33 mouse cellular contexts compared by ENCODE assay signal in the genomic region with DNA sequence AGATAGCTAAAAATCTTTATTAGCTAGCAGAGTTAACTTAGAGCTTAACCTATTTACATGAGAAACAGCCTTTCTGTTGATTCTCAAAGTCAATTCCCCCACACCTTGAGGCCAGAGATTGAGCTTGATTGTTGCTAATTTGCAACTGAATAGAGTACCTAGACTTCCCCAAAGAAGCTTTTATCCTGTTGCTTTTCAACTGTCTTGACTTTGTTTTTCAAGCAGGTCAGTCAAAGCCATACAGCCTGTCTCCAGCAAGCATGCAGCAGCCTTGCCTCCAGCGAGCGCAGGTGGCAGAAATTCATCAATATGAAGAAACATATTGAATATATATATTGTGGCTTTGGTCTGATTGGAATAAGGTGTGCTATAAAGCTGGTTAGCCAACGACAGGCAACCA. TPM values are rescaled to one million over a fixed set of nuclear protein-coding genes. Genes with fewer than 3 reads are reported as not detected.
"Had no signal": no experiment of that assay in that cellular context is flagged by ENCODE, and none has a peak within 500 bp of the region (broad histone marks: within the 10 kb centered on the region; RNA-seq: fewer than 3 reads in every experiment).

No protein-coding gene starts in this region.

RNA-seq across cellular contexts. Expression of a gene that starts 18.1 kb away (rescaled TPM):
- total RNA-seq: common myeloid progenitor, adult 5-6 weeks; forebrain, postnatal 0 days; gastrocnemius, adult 18-20 months; gastrocnemius, adult 2 months; gastrocnemius, adult 8-10 months; gastrocnemius, postnatal 10 days; gastrocnemius, postnatal 14 days; gastrocnemius, postnatal 25 days; gastrocnemius, postnatal 36 days; gastrocnemius, postnatal 4 days; granulocyte monocyte progenitor cell, adult 5-6 weeks; heart, adult 18-20 months; heart, adult 2 months; heart, adult 8-10 months had no signal
- polyA plus RNA-seq: cortical plate, adult 2 months; embryonic facial prominence, embryonic 10.5 days; embryonic facial prominence, embryonic 11.5 days; embryonic facial prominence, embryonic 12.5 days; embryonic facial prominence, embryonic 13.5 days; embryonic facial prominence, embryonic 14.5 days; erythroblast, embryonic 14.5 days; forebrain, embryonic 10.5 days; forebrain, embryonic 11.5 days; forebrain, embryonic 12.5 days; forebrain, embryonic 13.5 days; forebrain, embryonic 14.5 days; forebrain, embryonic 15.5 days; forebrain, embryonic 16.5 days; forebrain, postnatal 0 days; frontal cortex, adult 2 months; gonadal fat pad, adult 2 months; heart, adult 2 months; heart, embryonic 10.5 days; heart, embryonic 11.5 days had no signal

RNA-seq across cellular contexts. Expression of a gene that starts 23.8 kb away (rescaled TPM):
- total RNA-seq: common myeloid progenitor, adult 5-6 weeks; forebrain, postnatal 0 days; gastrocnemius, adult 18-20 months; gastrocnemius, adult 2 months; gastrocnemius, adult 8-10 months; gastrocnemius, postnatal 10 days; gastrocnemius, postnatal 14 days; gastrocnemius, postnatal 25 days; gastrocnemius, postnatal 36 days; gastrocnemius, postnatal 4 days; granulocyte monocyte progenitor cell, adult 5-6 weeks; heart, adult 18-20 months; heart, adult 2 months; heart, adult 8-10 months had no signal
- polyA plus RNA-seq: cortical plate, adult 2 months; embryonic facial prominence, embryonic 10.5 days; embryonic facial prominence, embryonic 11.5 days; embryonic facial prominence, embryonic 12.5 days; embryonic facial prominence, embryonic 13.5 days; embryonic facial prominence, embryonic 14.5 days; embryonic facial prominence, embryonic 15.5 days; erythroblast, embryonic 14.5 days; forebrain, embryonic 10.5 days; forebrain, embryonic 11.5 days; forebrain, embryonic 12.5 days; forebrain, embryonic 13.5 days; forebrain, embryonic 14.5 days; forebrain, embryonic 15.5 days; forebrain, embryonic 16.5 days; forebrain, postnatal 0 days; frontal cortex, adult 2 months; gonadal fat pad, adult 2 months; heart, adult 2 months; heart, embryonic 10.5 days; heart, embryonic 11.5 days had no signal

RNA-seq across cellular contexts. Expression of a gene that starts 36.7 kb away (rescaled TPM):
- total RNA-seq: common myeloid progenitor, adult 5-6 weeks; forebrain, postnatal 0 days; gastrocnemius, adult 18-20 months; gastrocnemius, adult 2 months; gastrocnemius, adult 8-10 months; gastrocnemius, postnatal 10 days; gastrocnemius, postnatal 14 days; gastrocnemius, postnatal 25 days; gastrocnemius, postnatal 36 days; gastrocnemius, postnatal 4 days; granulocyte monocyte progenitor cell, adult 5-6 weeks; heart, adult 18-20 months; heart, adult 2 months; heart, adult 8-10 months had no signal
- polyA plus RNA-seq: cortical plate, adult 2 months; embryonic facial prominence, embryonic 10.5 days; embryonic facial prominence, embryonic 11.5 days; embryonic facial prominence, embryonic 12.5 days; embryonic facial prominence, embryonic 13.5 days; erythroblast, embryonic 14.5 days; forebrain, embryonic 10.5 days; forebrain, embryonic 11.5 days; forebrain, embryonic 12.5 days; forebrain, embryonic 13.5 days; forebrain, embryonic 14.5 days; forebrain, embryonic 15.5 days; forebrain, embryonic 16.5 days; forebrain, postnatal 0 days; frontal cortex, adult 2 months; gonadal fat pad, adult 2 months; heart, adult 2 months; heart, embryonic 10.5 days; heart, embryonic 11.5 days had no signal
